Mouse (Mus musculus): ENCODE data around the gene Gpr152. TPM values are rescaled to one million over a fixed set of nuclear protein-coding genes. Genes with fewer than 3 reads are reported as not detected.
"Not testable (repeated sequence)": the region's sequence is repeated elsewhere in the genome, so short reads cannot be mapped to it uniquely, and the experiment has no call there.

The Gpr152 gene
- polyA plus RNA-seq, 1 experiment from 2014 or later: not detected

- Histone ChIP-seq H3K4me2 (peak overlapping the region; percentile 85), H3K27ac (replicated peaks) (peak overlapping the region; percentile 87), H3K4me1 (replicated peaks) (peaks cover 71% of the 10 kb centered on the region), H3K9ac (peak overlapping the region; percentile 74), H3K27me3 (no peaks in the 10 kb centered on the region), H3K9me3 (replicated peaks) (no peaks in the 10 kb centered on the region), H3K4me3 (replicated peaks) (peak overlapping the region; percentile 69), H3K36me3 (replicated peaks) (peaks cover 55% of the 10 kb centered on the region)
- peak; percentile 82 for ATAC-seq (ENCODE audit: insufficient read depth)
- WGBS (ENCODE audit: insufficient replicate concordance): 27% methylated on average over 5 of the region's 5 CpGs
Measured at GRCm38 (mm10) chr19:4131075-4131474, 8.5 kb upstream of the Gpr152 start.

- Histone ChIP-seq H3K27me3 (peaks cover 3% of the 10 kb centered on the region), H3K4me2 (peak overlapping the region; percentile 85), H3K4me1 (replicated peaks) (peaks cover 66% of the 10 kb centered on the region), H3K9ac (peak overlapping the region; percentile 74), H3K9me3 (replicated peaks) (no peaks in the 10 kb centered on the region), H3K4me3 (replicated peaks) (peak overlapping the region; percentile 69), H3K36me3 (replicated peaks) (peaks cover 55% of the 10 kb centered on the region), H3K27ac (replicated peaks) (peak overlapping the region; percentile 87)
- peak; percentile 35 for ATAC-seq (ENCODE audit: insufficient read depth)
- WGBS (ENCODE audit: insufficient replicate concordance): 61% methylated on average over 2 of the region's 2 CpGs
Measured at GRCm38 (mm10) chr19:4131768-4132167, 7.8 kb upstream of the Gpr152 start.

GRCm38 (mm10) chr19:4134354-4134753 is 5.2 kb upstream of the Gpr152 start:
- H3K9ac ChIP-seq: no peak overlapping the region
- no peak overlapping the region for H3K27ac ChIP-seq (replicated peaks)
- H3K4me2 ChIP-seq: no peak overlapping the region
- H3K4me1 ChIP-seq (replicated peaks): peaks cover 50% of the 10 kb centered on the region
- no peak overlapping the region for H3K4me3 ChIP-seq (replicated peaks)
- H3K9me3 ChIP-seq (replicated peaks): no peaks in the 10 kb centered on the region
- peaks cover 35% of the 10 kb centered on the region for H3K36me3 ChIP-seq (replicated peaks)
- WGBS (ENCODE audit: insufficient replicate concordance): 85% methylated on average over 4 of the region's 4 CpGs
- peaks cover 15% of the 10 kb centered on the region for H3K27me3 ChIP-seq
- ATAC-seq (ENCODE audit: insufficient read depth): no peak

- peaks cover 21% of the 10 kb centered on the region for H3K27me3 ChIP-seq
- H3K9ac ChIP-seq: 0 out of 2 replicates have a peak overlapping the region, but pooled peaks have one; percentile 2
- H3K27ac ChIP-seq (replicated peaks); H3K9me3 ChIP-seq (replicated peaks); H3K4me3 ChIP-seq (replicated peaks); ATAC-seq (ENCODE audit: insufficient read depth): not testable (repeated sequence)
- WGBS (ENCODE audit: insufficient replicate concordance): 80% methylated on average over 6 of the region's 6 CpGs
- H3K4me1 ChIP-seq (replicated peaks): peaks cover 40% of the 10 kb centered on the region
- peak overlapping the region; percentile 54; the same call in 1 of the 2 replicates for H3K4me2 ChIP-seq
- H3K36me3 ChIP-seq (replicated peaks): peaks cover 26% of the 10 kb centered on the region
Measured at GRCm38 (mm10) chr19:4135229-4135962, 4.2 kb upstream of the Gpr152 start.

GRCm38 (mm10) chr19:4135963-4136345 is 3.6 kb upstream of the Gpr152 start:
- WGBS (ENCODE audit: insufficient replicate concordance): 16% methylated on average over 8 of the region's 8 CpGs
- H3K27me3 ChIP-seq: peaks cover 24% of the 10 kb centered on the region
- ATAC-seq (ENCODE audit: insufficient read depth): peak; percentile 53
- H3K4me2 ChIP-seq: peak overlapping the region; percentile 54
- peaks cover 24% of the 10 kb centered on the region for H3K36me3 ChIP-seq (replicated peaks)
- peaks cover 34% of the 10 kb centered on the region for H3K4me1 ChIP-seq (replicated peaks)
- not testable (repeated sequence) for H3K9me3 ChIP-seq (replicated peaks); H3K4me3 ChIP-seq (replicated peaks); H3K27ac ChIP-seq (replicated peaks); H3K9ac ChIP-seq

- Histone ChIP-seq H3K27me3 (peaks cover 29% of the 10 kb centered on the region), H3K4me1 (replicated peaks) (peaks cover 29% of the 10 kb centered on the region), H3K4me3 (replicated peaks) (no peak overlapping the region), H3K36me3 (replicated peaks) (peaks cover 19% of the 10 kb centered on the region), H3K4me2 (no peak overlapping the region), H3K27ac (replicated peaks) (no peak overlapping the region), H3K9ac (no peak overlapping the region), H3K9me3 (replicated peaks) (no peaks in the 10 kb centered on the region)
- WGBS (ENCODE audit: insufficient replicate concordance): 68% methylated on average over 5 of the region's 5 CpGs
- ATAC-seq (ENCODE audit: insufficient read depth): peak; percentile 50; the same call in 1 of the 2 replicates
Measured at GRCm38 (mm10) chr19:4136463-4136862, 3.1 kb upstream of the Gpr152 start.

GRCm38 (mm10) chr19:4137913-4138312 is 1.7 kb upstream of the Gpr152 start:
- no peak for ATAC-seq (ENCODE audit: insufficient read depth)
- Histone ChIP-seq H3K27me3 (peaks cover 35% of the 10 kb centered on the region), H3K9ac (no peak overlapping the region), H3K36me3 (replicated peaks) (peaks cover 4% of the 10 kb centered on the region), H3K4me2 (no peak overlapping the region), H3K4me3 (replicated peaks) (no peak overlapping the region), H3K27ac (replicated peaks) (no peak overlapping the region), H3K4me1 (replicated peaks) (peaks cover 17% of the 10 kb centered on the region), H3K9me3 (replicated peaks) (no peaks in the 10 kb centered on the region)
- WGBS (ENCODE audit: insufficient replicate concordance): 68% methylated on average over 5 of the region's 5 CpGs

GRCm38 (mm10) chr19:4140147-4140546 is 560 bp downstream of the Gpr152 start:
- H3K27ac ChIP-seq (replicated peaks): no peak overlapping the region
- no peak for ATAC-seq (ENCODE audit: insufficient read depth)
- WGBS (ENCODE audit: insufficient replicate concordance): 55% methylated on average over 6 of the region's 6 CpGs
- H3K4me1 ChIP-seq (replicated peaks): peaks cover 23% of the 10 kb centered on the region
- peaks cover 35% of the 10 kb centered on the region for H3K27me3 ChIP-seq
- no peaks in the 10 kb centered on the region for H3K9me3 ChIP-seq (replicated peaks)
- no peak overlapping the region for H3K4me3 ChIP-seq (replicated peaks)
- no peak overlapping the region for H3K9ac ChIP-seq
- H3K4me2 ChIP-seq: no peak overlapping the region
- H3K36me3 ChIP-seq (replicated peaks): no peaks in the 10 kb centered on the region

- H3K36me3 ChIP-seq (replicated peaks): no peaks in the 10 kb centered on the region
- H3K27ac ChIP-seq (replicated peaks): no peak overlapping the region
- no peak for ATAC-seq (ENCODE audit: insufficient read depth)
- 80% methylated on average over 18 of the region's 18 CpGs for WGBS (ENCODE audit: insufficient replicate concordance)
- H3K9ac ChIP-seq: no peak overlapping the region
- H3K4me3 ChIP-seq (replicated peaks): no peak overlapping the region
- H3K9me3 ChIP-seq (replicated peaks): no peaks in the 10 kb centered on the region
- peaks cover 30% of the 10 kb centered on the region for H3K4me1 ChIP-seq (replicated peaks)
- H3K27me3 ChIP-seq: peaks cover 25% of the 10 kb centered on the region
- H3K4me2 ChIP-seq: no peak overlapping the region
Measured at GRCm38 (mm10) chr19:4142416-4143173, 3.0 kb downstream of the Gpr152 start.

- WGBS (ENCODE audit: insufficient replicate concordance): 55% methylated on average over 7 of the region's 7 CpGs
- Histone ChIP-seq H3K4me3 (replicated peaks) (no peak within 1 kb of the TSS), H3K4me2 (no peak within 1 kb of the TSS), H3K36me3 (replicated peaks) (no peaks in the 10 kb centered on the region), H3K27me3 (peaks cover 25% of the 10 kb centered on the region), H3K27ac (replicated peaks) (no peak within 1 kb of the TSS; the same call in 1 of the 2 replicates), H3K9ac (no peak within 1 kb of the TSS), H3K9me3 (replicated peaks) (no peaks in the 10 kb centered on the region), H3K4me1 (replicated peaks) (peaks cover 38% of the 10 kb centered on the region)
- ATAC-seq (ENCODE audit: insufficient read depth): no peak
Measured at GRCm38 (mm10) chr19:4143759-4144268, 4.2 kb downstream of the Gpr152 start, which contains the start of gene Cabp4. Gene Cabp4, minus strand, starts transcription at chr19:4144033.

Data from liver, embryonic 15.5 days (tissue).